Mouse (Mus musculus): ENCODE measurements around the gene Rgs3.

DNA sequence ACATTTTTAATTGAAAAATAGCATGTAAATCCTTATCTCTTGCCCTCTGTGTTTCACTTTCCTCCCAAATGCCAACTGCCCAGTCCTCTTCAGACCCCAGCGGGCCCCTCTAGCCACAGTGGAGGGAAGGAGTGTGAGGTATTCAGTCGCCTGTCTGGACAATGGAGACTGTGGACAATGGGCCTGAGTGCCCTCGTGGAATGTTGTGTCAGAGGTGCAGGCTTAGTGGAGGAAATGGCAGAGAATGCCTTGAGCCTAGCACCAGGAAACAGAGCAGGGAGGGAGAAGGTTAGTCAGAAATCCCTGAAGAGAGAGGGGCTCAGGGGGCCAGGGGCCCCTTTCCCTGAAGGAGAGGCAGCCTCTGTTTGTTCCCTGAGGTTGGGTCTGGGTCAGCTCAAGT lies 182.0 kb downstream of the Rgs3 start:
- TF ChIP-seq EP300 (IDR thresholded peaks at IDR 0.05; ENCODE audit: low read depth) (no peak), CTCF (IDR thresholded peaks at IDR 0.05; ENCODE audit: low read depth) (no peak)
